10 mouse cellular contexts compared by ENCODE assay signal in the genomic region with DNA sequence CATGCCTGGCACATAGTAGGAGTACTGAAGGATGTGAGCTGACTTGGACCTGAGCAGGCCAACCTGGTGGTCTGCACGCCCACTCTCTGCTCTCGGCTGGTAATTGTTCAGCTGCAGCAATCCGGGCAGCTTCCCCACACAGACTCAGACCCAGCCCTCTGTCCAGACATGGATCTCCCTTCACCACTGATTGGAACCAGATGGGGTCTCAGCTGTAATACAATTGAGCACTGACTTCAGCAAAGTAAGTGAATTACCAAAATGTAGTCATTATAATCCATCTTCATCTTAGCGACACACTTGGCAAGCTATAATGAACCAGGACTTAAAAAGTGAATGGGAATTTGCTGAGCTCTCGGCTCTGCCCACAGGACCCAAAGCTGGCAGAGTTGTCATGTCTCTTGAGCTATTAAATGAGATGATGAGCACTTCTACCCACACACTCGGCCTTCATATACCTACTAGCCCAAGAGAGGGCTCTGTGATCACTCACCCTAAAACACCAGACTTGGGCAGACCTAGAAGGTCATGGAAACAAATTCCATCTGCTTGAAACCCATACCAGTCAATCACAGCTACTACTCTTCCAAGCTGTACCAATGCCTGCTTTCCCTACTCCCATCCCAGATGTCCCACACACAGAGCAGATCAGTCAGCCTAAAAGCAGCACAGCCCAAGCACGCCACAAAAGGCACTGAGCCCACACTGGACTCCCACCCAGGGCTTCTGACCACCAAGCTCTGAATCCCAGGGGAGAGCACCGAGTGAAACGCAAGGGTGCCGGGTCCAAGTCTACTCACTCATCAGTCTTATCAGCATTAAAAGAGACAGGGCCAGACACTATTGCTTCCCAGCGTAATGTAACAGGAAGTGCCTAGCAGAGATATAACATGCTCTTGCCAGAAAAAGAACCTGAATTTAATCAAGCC.
A peak's percentile ranks its signal among the peaks of the same experiment; 100 is the strongest.
DNase-seq lines count a peak whose midpoint lies in the region; ATAC-seq lines count a peak whose summit lies in the region.
"Had no signal": no experiment of that assay in that cellular context is flagged by ENCODE, and none has a peak within 500 bp of the region (broad histone marks: within the 10 kb centered on the region; RNA-seq: fewer than 3 reads in every experiment).

No protein-coding gene starts in this region.

- ATAC-seq in kidney, embryonic 15.5 days (replicated peaks; ENCODE audit: low FRiP score): no peak
- no peak for ATAC-seq in liver, embryonic 16.5 days (ENCODE audit: low read depth)

- no peak overlapping the region for H3K9ac ChIP-seq in kidney, embryonic 15.5 days
- H3K9ac ChIP-seq in liver, embryonic 16.5 days (ENCODE audit: low read depth, low read length): no peak overlapping the region

- no peaks in the 10 kb centered on the region; the same call in 1 of the 2 replicates for H3K9me3 ChIP-seq in kidney, embryonic 15.5 days (replicated peaks)
- H3K9me3 ChIP-seq in liver, embryonic 16.5 days (replicated peaks; ENCODE audit: control insufficient read depth, low read length): no peaks in the 10 kb centered on the region

- no peak for DNase-seq in kidney, postnatal 25 days
- peak; percentile 86 for DNase-seq in embryo, embryonic 11 days
- DNase-seq in heart, adult 9 months (ENCODE audit: low spot score in 2 of 2): peak; percentile 52 to 66
- DNase-seq in testis, postnatal 10 days (ENCODE audit: low spot score): no peak
- DNase-seq in layer of hippocampus, adult 18-20 months (ENCODE audit: low spot score in 2 of 2): no peak
- no peak for DNase-seq in adrenal gland, adult (ENCODE audit: inconsistent age in 2 of 2, low spot score in 1 of 2)
- DNase-seq: adrenal gland, adult 8-10 months; cerebellum, postnatal 10 days had no signal

- no peaks in the 10 kb centered on the region for H3K27me3 ChIP-seq in kidney, embryonic 15.5 days
- H3K27me3 ChIP-seq in liver, embryonic 16.5 days (ENCODE audit: control insufficient read depth, insufficient read depth, low read depth, low read length): no peaks in the 10 kb centered on the region

- H3K27ac ChIP-seq in kidney, embryonic 15.5 days: peak overlapping the region; percentile 37; the same call in 1 of the 2 replicates
- peak overlapping the region; percentile 33; the same call in 1 of the 2 replicates for H3K27ac ChIP-seq in liver, embryonic 16.5 days (ENCODE audit: low read length)

- H3K36me3 ChIP-seq in kidney, embryonic 15.5 days: no peaks in the 10 kb centered on the region
- H3K36me3 ChIP-seq in liver, embryonic 16.5 days (ENCODE audit: control insufficient read depth, insufficient read depth): no peaks in the 10 kb centered on the region; the same call in 1 of the 2 replicates

- H3K4me1 ChIP-seq in kidney, embryonic 15.5 days: peaks cover 25% of the 10 kb centered on the region
- H3K4me1 ChIP-seq in liver, embryonic 16.5 days (ENCODE audit: control insufficient read depth, low read depth, low read length): no peaks in the 10 kb centered on the region

- H3K4me3 ChIP-seq in kidney, embryonic 15.5 days (replicated peaks): no peak overlapping the region
- H3K4me3 ChIP-seq in liver, embryonic 16.5 days (ENCODE audit: low read depth, low read length): peak overlapping the region; percentile 34

- 61% methylated on average over 11 of the region's 11 CpGs for WGBS in kidney, embryonic 15.5 days
- 40% methylated on average over 11 of the region's 11 CpGs for WGBS in liver, embryonic 16.5 days (ENCODE audit: insufficient replicate concordance)

- no peak overlapping the region for H3K4me2 ChIP-seq in kidney, embryonic 15.5 days
- peak overlapping the region; percentile 43 for H3K4me2 ChIP-seq in liver, embryonic 16.5 days (ENCODE audit: low read depth, low read length)

Comparison
In these comparisons a context has a peak if more than half of its experiments do, and no peak if none do; other contexts are left out.
1. DNase-seq: peak in embryo, embryonic 11 days (single experiment) and heart, adult 9 months (2 of 2); none in kidney, postnatal 25 days (0 of 2), testis, postnatal 10 days (single experiment), layer of hippocampus, adult 18-20 months (0 of 2) and adrenal gland, adult (0 of 2).